Mouse (Mus musculus) lung, embryonic 14.5 days (tissue): ENCODE measurements at regions not wholly inside any gene's neighbourhood (a gene's known extent, or its start where the extent isn't known, plus 50 kb on each side); places are given as distances from the start of the nearest gene placed in this dataset.

Experiments used
- ATAC-seq: fragments of 200-750 bp; cut with Nextera tagmentation; 2 replicates; pipeline ENCODE4 v1.8.0; 2017; ENCODE audit warnings: mild to moderate bottlenecking, moderate TSS enrichment, moderate library complexity; ENCODE audit not compliant: insufficient read depth
- DNase-seq: peaks from one replicate; pipeline ENCODE4 v3.0.0-alpha.2; 2015
- H3K27ac ChIP-seq: fragments of 300-500 bp; sonication (generic); 2 replicates; pipeline ENCODE4 v1.5.1; 2014; ENCODE audit warnings: low read depth, mild to moderate bottlenecking, moderate library complexity
- H3K27me3 ChIP-seq: fragments of 300-500 bp; sonication (generic); 2 replicates; pipeline ENCODE4 v1.6.1; 2014; ENCODE audit warnings: low read length, control low read depth; ENCODE audit not compliant: insufficient read depth
- H3K36me3 ChIP-seq: fragments of 300-500 bp; sonication (generic); 2 replicates; pipeline ENCODE4 v1.6.1; 2014; ENCODE audit warnings: control low read depth; ENCODE audit not compliant: insufficient read depth
- H3K4me1 ChIP-seq: fragments of 300-500 bp; sonication (generic); 2 replicates; pipeline ENCODE4 v1.6.1; 2014; ENCODE audit warnings: antibody characterized with exemption, control low read depth; ENCODE audit not compliant: insufficient read depth
- H3K4me2 ChIP-seq: fragments of 300-500 bp; sonication (generic); 2 replicates; pipeline ENCODE4 v1.6.1; 2014; ENCODE audit warnings: mild to moderate bottlenecking
- H3K4me3 ChIP-seq: fragments of 300-500 bp; sonication (generic); 2 replicates; pipeline ENCODE4 v1.5.1; 2014; ENCODE audit warnings: low read depth, low read length
- H3K9ac ChIP-seq: fragments of 300-500 bp; sonication (generic); 2 replicates; pipeline ENCODE4 v1.6.1; 2014
- H3K9me3 ChIP-seq: fragments of 300-500 bp; sonication (generic); 2 replicates; pipeline ENCODE4 v1.6.1; 2016; ENCODE audit warnings: low read depth, low read length, control low read depth
- CTCF ChIP-seq: IDR thresholded peaks from 2 replicates; pipeline ENCODE4 v1.5.1; 2016; ENCODE audit warnings: antibody characterized with exemption, low read depth
- WGBS: fragments of 180-500 bp; shearing (Covaris S2); extraction: QIAGEN DNeasy Blood & Tissue Kit; methylation state at CpG from one replicate; pipeline ENCODE4 v1.1.7; 2014; 5-methylcytosine and 5-hydroxymethylcytosine counted together

GRCm38 (mm10) chr12:70609116-70609871, 156.4 kb downstream of the Tmx1 start:
- no peak for ATAC-seq
- Histone ChIP-seq H3K36me3 (no peaks in the 10 kb centered on the region), H3K4me2 (no peak overlapping the region), H3K4me3 (no peak overlapping the region), H3K9me3 (no peaks in the 10 kb centered on the region), H3K27me3 (no peaks in the 10 kb centered on the region), H3K27ac (peak overlapping the region; percentile 16; the same call in 1 of the 2 replicates), H3K9ac (no peak overlapping the region), H3K4me1 (peaks cover 4% of the 10 kb centered on the region; the same call in 1 of the 2 replicates)
- 61% methylated on average over 7 of the region's 7 CpGs for WGBS
- no peak for DNase-seq
- TF ChIP-seq CTCF = no peak

DNA sequence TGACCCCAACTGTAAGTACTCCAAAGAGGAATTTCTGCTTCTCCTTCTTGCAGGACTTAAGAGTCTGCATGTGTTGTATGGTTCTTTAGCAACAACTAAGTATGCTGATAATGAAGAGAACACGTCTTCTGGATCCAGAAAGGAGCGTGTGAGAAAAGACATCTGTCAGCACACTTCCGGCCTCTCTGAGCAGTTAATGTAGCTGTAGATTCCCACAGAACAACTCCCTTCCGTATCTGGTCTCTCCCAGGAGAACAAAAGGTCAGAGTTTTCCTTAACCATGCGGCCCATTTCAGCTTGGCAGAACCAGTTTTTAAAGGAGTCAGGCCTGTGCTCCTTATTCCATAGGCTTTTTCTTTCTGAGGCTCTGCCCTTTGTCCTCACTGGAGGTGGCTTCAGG, 159.0 kb downstream of the Tmx1 start:
- ATAC-seq (no peak), DNase-seq (no peak)
- WGBS = 61% methylated on average over 5 of the region's 5 CpGs
- no peaks in the 10 kb centered on the region for H3K9me3 ChIP-seq
- no peak for TF ChIP-seq CTCF
- peaks cover 6% of the 10 kb centered on the region; the same call in 1 of the 2 replicates for H3K4me1 ChIP-seq
- no peak overlapping the region for H3K27ac ChIP-seq
- no peak overlapping the region for H3K9ac ChIP-seq
- no peaks in the 10 kb centered on the region for H3K27me3 ChIP-seq
- no peaks in the 10 kb centered on the region for H3K36me3 ChIP-seq
- H3K4me3 ChIP-seq = no peak overlapping the region
- H3K4me2 ChIP-seq = no peak overlapping the region

DNA sequence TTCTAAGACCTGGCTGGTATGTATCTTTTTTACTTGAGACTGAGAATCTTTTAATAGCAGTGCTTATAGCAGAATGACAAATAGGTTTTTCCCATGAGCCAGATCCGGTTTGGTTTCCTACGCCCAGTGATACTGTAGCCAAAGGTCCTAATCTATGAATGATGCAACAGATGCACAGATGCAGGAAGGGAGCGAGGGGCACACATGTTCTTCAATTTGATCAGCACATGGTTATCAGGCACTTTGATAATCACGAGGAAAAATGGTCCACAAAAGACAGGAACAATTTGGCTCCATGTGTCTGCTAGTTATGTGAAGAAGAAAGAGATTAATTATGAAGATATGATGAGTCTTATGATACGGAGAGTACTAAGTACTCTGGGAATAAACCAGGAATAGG, 160.3 kb downstream of the Tmx1 start:
- Histone ChIP-seq H3K27ac (no peak overlapping the region), H3K9me3 (no peaks in the 10 kb centered on the region), H3K36me3 (no peaks in the 10 kb centered on the region), H3K4me3 (no peak overlapping the region), H3K4me1 (peaks cover 6% of the 10 kb centered on the region; the same call in 1 of the 2 replicates), H3K9ac (no peak overlapping the region), H3K27me3 (no peaks in the 10 kb centered on the region), H3K4me2 (no peak overlapping the region)
- no peak for ATAC-seq
- no peak for TF ChIP-seq CTCF
- 47% methylated on average over 5 of the region's 5 CpGs for WGBS
- DNase-seq = no peak

- ATAC-seq (no peak), DNase-seq (no peak)
- Histone ChIP-seq H3K4me1 (peaks cover 6% of the 10 kb centered on the region; the same call in 1 of the 2 replicates), H3K27me3 (no peaks in the 10 kb centered on the region), H3K36me3 (no peaks in the 10 kb centered on the region), H3K27ac (no peak overlapping the region), H3K9ac (no peak overlapping the region), H3K4me3 (no peak overlapping the region), H3K9me3 (no peaks in the 10 kb centered on the region), H3K4me2 (no peak overlapping the region)
- WGBS = 57% methylated on average over 2 of the region's 2 CpGs
- TF ChIP-seq CTCF = no peak
These were observed 161.2 kb downstream of the Tmx1 start for GRCm38 (mm10) chr12:70614101-70614500.

DNA sequence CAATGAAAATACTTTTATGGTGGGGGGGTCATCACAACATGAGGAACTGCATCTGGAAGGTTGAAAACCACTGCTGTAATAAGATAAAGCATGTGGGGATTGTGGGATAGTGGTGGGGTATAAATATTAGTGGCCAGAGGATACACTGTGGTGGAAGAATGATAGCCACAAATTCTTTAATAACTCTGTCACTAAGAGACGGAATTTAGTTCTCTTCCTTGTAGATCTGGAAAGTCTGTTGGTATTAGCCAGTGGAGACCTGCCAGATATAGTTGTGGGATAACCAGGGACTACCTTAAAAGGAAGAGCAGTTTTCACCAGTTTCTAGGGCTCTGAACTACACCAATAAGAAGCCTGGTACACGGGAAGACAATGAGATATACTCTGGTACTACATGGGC, 161.8 kb downstream of the Tmx1 start:
- no peak overlapping the region for H3K9ac ChIP-seq
- H3K27ac ChIP-seq = no peak overlapping the region
- no peak overlapping the region for H3K4me3 ChIP-seq
- no peaks in the 10 kb centered on the region for H3K9me3 ChIP-seq
- 0 out of 2 replicates have a peak, but pooled peaks cover 3% of the 10 kb centered on the region for H3K4me1 ChIP-seq
- WGBS = 80% methylated on average over 2 of the region's 2 CpGs
- DNase-seq (no peak), ATAC-seq (no peak)
- H3K27me3 ChIP-seq = no peaks in the 10 kb centered on the region
- no peak overlapping the region for H3K4me2 ChIP-seq
- no peak for TF ChIP-seq CTCF
- H3K36me3 ChIP-seq = no peaks in the 10 kb centered on the region

GRCm38 (mm10) chr12:70615123-70615522, 162.2 kb downstream of the Tmx1 start:
- H3K4me3 ChIP-seq = no peak overlapping the region
- no peak overlapping the region for H3K27ac ChIP-seq
- H3K4me2 ChIP-seq = no peak overlapping the region
- 0 out of 2 replicates have a peak, but pooled peaks cover 3% of the 10 kb centered on the region for H3K4me1 ChIP-seq
- WGBS = 89% methylated on average over 9 of the region's 9 CpGs
- DNase-seq (no peak), ATAC-seq (no peak)
- H3K36me3 ChIP-seq = no peaks in the 10 kb centered on the region
- no peaks in the 10 kb centered on the region for H3K9me3 ChIP-seq
- no peaks in the 10 kb centered on the region for H3K27me3 ChIP-seq
- TF ChIP-seq CTCF = no peak
- H3K9ac ChIP-seq = no peak overlapping the region

- Histone ChIP-seq H3K4me2 (no peak overlapping the region), H3K27ac (no peak overlapping the region), H3K4me3 (no peak overlapping the region), H3K27me3 (no peaks in the 10 kb centered on the region), H3K9me3 (no peaks in the 10 kb centered on the region), H3K9ac (no peak overlapping the region), H3K36me3 (no peaks in the 10 kb centered on the region), H3K4me1 (0 out of 2 replicates have a peak, but pooled peaks cover 3% of the 10 kb centered on the region)
- ATAC-seq (no peak), DNase-seq (no peak)
- TF ChIP-seq CTCF = no peak
- 58% methylated on average over 4 of the region's 4 CpGs for WGBS
These were observed 163.2 kb downstream of the Tmx1 start for GRCm38 (mm10) chr12:70616049-70616448.
